8 mouse cellular contexts compared by ENCODE assay signal in genomic region chrX:94234532-94235189, GRCm38 (mm10). TPM values are rescaled to one million over a fixed set of nuclear protein-coding genes. Genes with fewer than 3 reads are reported as not detected.
A peak's percentile ranks its signal among the peaks of the same experiment; 100 is the strongest.
DNase-seq lines count a peak whose midpoint lies in the region; ATAC-seq and TF ChIP-seq lines count a peak whose summit lies in the region.

Gene Klhl15, plus strand, starts transcription at chrX:94234599.

- no peak for TF ChIP-seq CTCF in ES-Bruce4 (IDR thresholded peaks at IDR 0.05; ENCODE audit: low read depth, low read length)
- peak; percentile 5; the same call in 1 of the 2 replicates for TF ChIP-seq CTCF in heart, postnatal 0 days (IDR thresholded peaks at IDR 0.05; ENCODE audit: low read depth)
- peak; percentile 46; the same call in 1 of the 2 replicates for TF ChIP-seq CTCF in liver, embryonic 14.5 days (IDR thresholded peaks at IDR 0.05; ENCODE audit: low read depth)

- H3K4me2 ChIP-seq in forebrain, embryonic 12.5 days, result peak within 1 kb of the TSS; percentile 53
- peak within 1 kb of the TSS; percentile 65 for H3K4me2 ChIP-seq in heart, postnatal 0 days (ENCODE audit: low read depth, low read length)
- peak within 1 kb of the TSS; percentile 78 for H3K4me2 ChIP-seq in liver, embryonic 14.5 days (ENCODE audit: low read depth)
- H3K4me2 ChIP-seq in stomach, embryonic 15.5 days, result peak within 1 kb of the TSS; percentile 53

- 14% methylated on average over 53 of the region's 70 CpGs for WGBS in forebrain, embryonic 12.5 days
- 9% methylated on average over 45 of the region's 70 CpGs for WGBS in heart, postnatal 0 days
- 6% methylated on average over 65 of the region's 70 CpGs for WGBS in liver, embryonic 14.5 days (ENCODE audit: insufficient replicate concordance)
- WGBS in stomach, embryonic 15.5 days, result 3% methylated on average over 59 of the region's 70 CpGs

- H3K9me3 ChIP-seq in ES-Bruce4 (replicated peaks; ENCODE audit: control insufficient read depth, insufficient read depth, low read length, poor library complexity, severe bottlenecking), result no peaks in the 10 kb centered on the region
- H3K9me3 ChIP-seq in forebrain, embryonic 12.5 days, result no peaks in the 10 kb centered on the region
- no peaks in the 10 kb centered on the region for H3K9me3 ChIP-seq in heart, postnatal 0 days (replicated peaks; ENCODE audit: control insufficient read depth, low read length)
- no peaks in the 10 kb centered on the region for H3K9me3 ChIP-seq in liver, embryonic 14.5 days (ENCODE audit: control insufficient read depth, low read length)
- H3K9me3 ChIP-seq in stomach, embryonic 15.5 days, result no peaks in the 10 kb centered on the region

- TF ChIP-seq POLR2A in ES-Bruce4 (IDR thresholded peaks at IDR 0.05; ENCODE audit: insufficient read depth, low read length), result no peak

- H3K36me3 ChIP-seq in ES-Bruce4 (ENCODE audit: control insufficient read depth, insufficient read depth, low read length, poor library complexity, severe bottlenecking), result no peaks in the 10 kb centered on the region
- no peaks in the 10 kb centered on the region for H3K36me3 ChIP-seq in forebrain, embryonic 12.5 days (replicated peaks)
- H3K36me3 ChIP-seq in heart, postnatal 0 days (replicated peaks; ENCODE audit: control insufficient read depth, insufficient read depth, low read length), result no peaks in the 10 kb centered on the region
- H3K36me3 ChIP-seq in liver, embryonic 14.5 days (replicated peaks; ENCODE audit: control insufficient read depth, insufficient read depth, low read depth), result no peaks in the 10 kb centered on the region
- H3K36me3 ChIP-seq in stomach, embryonic 15.5 days, result no peaks in the 10 kb centered on the region

- peak; percentile 94 for ATAC-seq in forebrain, embryonic 12.5 days (ENCODE audit: low FRiP score)
- peak; percentile 94 for ATAC-seq in heart, postnatal 0 days (ENCODE audit: insufficient read depth, low read depth)
- ATAC-seq in liver, embryonic 14.5 days (ENCODE audit: insufficient read depth), result peak; percentile 92
- ATAC-seq in stomach, embryonic 15.5 days (ENCODE audit: insufficient read depth, low FRiP score, low read depth), result peak; percentile 97

- DNase-seq in c-Kit-positive CD71-positive TER-119-positive erythroid progenitor cells, embryonic 14.5 days (ENCODE audit: low spot score), result peak; percentile 75
- DNase-seq in heart, postnatal 0 days (ENCODE audit: low spot score), result peak; percentile 67
- DNase-seq in kidney, postnatal 36 days, result peak; percentile 79 to 88
- peak; percentile 69 to 75 (median 69) for DNase-seq in liver, embryonic 14.5 days (ENCODE audit: low read depth in 3 of 3, low spot score in 3 of 3)
- DNase-seq in neural tube, embryonic 10.5 days (ENCODE audit: extremely low spot score, low spot score), result peak; percentile 82

- TF ChIP-seq EP300 in ES-Bruce4 (IDR thresholded peaks at IDR 0.05; ENCODE audit: insufficient read depth, low read depth, low read length), result no peak
- TF ChIP-seq EP300 in heart, postnatal 0 days (IDR thresholded peaks at IDR 0.05; ENCODE audit: low read depth), result no peak
- no peak for TF ChIP-seq EP300 in liver, embryonic 14.5 days (IDR thresholded peaks at IDR 0.05; ENCODE audit: low read depth)

- H3K27me3 ChIP-seq in ES-Bruce4 (ENCODE audit: control insufficient read depth, insufficient read depth, low read length, poor library complexity, severe bottlenecking), result peaks cover 5% of the 10 kb centered on the region
- H3K27me3 ChIP-seq in forebrain, embryonic 12.5 days, result peaks cover 64% of the 10 kb centered on the region
- H3K27me3 ChIP-seq in heart, postnatal 0 days (ENCODE audit: control insufficient read depth, insufficient read depth, low read length), result peaks cover 33% of the 10 kb centered on the region; the same call in 1 of the 2 replicates
- peaks cover 4% of the 10 kb centered on the region; the same call in 1 of the 2 replicates for H3K27me3 ChIP-seq in liver, embryonic 14.5 days (ENCODE audit: control insufficient read depth, insufficient read depth, low read length)
- H3K27me3 ChIP-seq in stomach, embryonic 15.5 days (replicated peaks), result no peaks in the 10 kb centered on the region; the same call in 1 of the 2 replicates

- peaks cover 1% of the 10 kb centered on the region for H3K4me1 ChIP-seq in ES-Bruce4 (ENCODE audit: control insufficient read depth, insufficient read depth, low read length)
- H3K4me1 ChIP-seq in forebrain, embryonic 12.5 days, result no peaks in the 10 kb centered on the region
- no peaks in the 10 kb centered on the region for H3K4me1 ChIP-seq in heart, postnatal 0 days (ENCODE audit: control insufficient read depth, insufficient read depth)
- peaks cover 0 to 4% of the 10 kb centered on the region in 2 experiments; a peak in 2 of 4 replicates for H3K4me1 ChIP-seq in liver, embryonic 14.5 days (replicated peaks; ENCODE audit: control insufficient read depth in 2 of 2, insufficient read depth in 2 of 2, low read length in 1 of 2)
- H3K4me1 ChIP-seq in stomach, embryonic 15.5 days, result no peaks in the 10 kb centered on the region

- peak within 1 kb of the TSS; percentile 64; the same call in 1 of the 2 replicates for H3K27ac ChIP-seq in ES-Bruce4 (ENCODE audit: insufficient read depth, low read length)
- H3K27ac ChIP-seq in forebrain, embryonic 12.5 days, result peak within 1 kb of the TSS; percentile 90
- H3K27ac ChIP-seq in heart, postnatal 0 days (ENCODE audit: low read depth), result peak within 1 kb of the TSS; percentile 94
- H3K27ac ChIP-seq in liver, embryonic 14.5 days, result peak within 1 kb of the TSS; percentile 70
- H3K27ac ChIP-seq in stomach, embryonic 15.5 days, result peak within 1 kb of the TSS; percentile 84

- peak within 1 kb of the TSS; percentile 89 for H3K4me3 ChIP-seq in ES-Bruce4 (ENCODE audit: low read depth, low read length)
- peak within 1 kb of the TSS; percentile 57 for H3K4me3 ChIP-seq in forebrain, embryonic 12.5 days (replicated peaks)
- H3K4me3 ChIP-seq in heart, postnatal 0 days (ENCODE audit: low read depth, low read length), result peak within 1 kb of the TSS; percentile 80
- H3K4me3 ChIP-seq in liver, embryonic 14.5 days (ENCODE audit: insufficient read depth in 1 of 2, low read depth in 2 of 2, low read length in 2 of 2), result peak within 1 kb of the TSS; percentile 68 to 81
- H3K4me3 ChIP-seq in stomach, embryonic 15.5 days (replicated peaks), result peak within 1 kb of the TSS; percentile 62

- H3K9ac ChIP-seq in ES-Bruce4 (ENCODE audit: low read depth, poor library complexity, severe bottlenecking), result peak within 1 kb of the TSS; percentile 65
- H3K9ac ChIP-seq in forebrain, embryonic 12.5 days, result peak within 1 kb of the TSS; percentile 62
- peak within 1 kb of the TSS; percentile 80 for H3K9ac ChIP-seq in heart, postnatal 0 days (replicated peaks; ENCODE audit: low read depth, low read length)
- peak within 1 kb of the TSS; percentile 83 for H3K9ac ChIP-seq in liver, embryonic 14.5 days (replicated peaks)
- H3K9ac ChIP-seq in stomach, embryonic 15.5 days, result peak within 1 kb of the TSS; percentile 63

RNA-seq across cellular contexts. Expression of gene Klhl15, which starts in this region (rescaled TPM):
- polyA plus RNA-seq in ES-Bruce4 (2011; ENCODE audit: insufficient read depth, insufficient read length, low read depth, missing spikeins), result 11.7 and 12.1 TPM in 2 replicates
- polyA plus RNA-seq in forebrain, embryonic 12.5 days (2016; fragmentation: Nextera tagmentation; extraction: Ambion mirVana), result 10.6 and 11.9 TPM in 2 replicates
- 12.7 and 27.6 TPM in 2 replicates for total RNA-seq in heart, postnatal 0 days (2014; rRNA removed; ENCODE audit: low replicate concordance)
- 4.2 and 5.0 TPM in 2 replicates for polyA plus RNA-seq in heart, postnatal 0 days (2015; fragmentation: Nextera tagmentation; extraction: Ambion mirVana)
- 1.6 and 1.9 TPM in 2 replicates for polyA plus RNA-seq in liver, embryonic 14.5 days (2012; rRNA removed)
- 3.7 and 3.8 TPM in 2 replicates for polyA plus RNA-seq in liver, embryonic 14.5 days (2014; fragmentation: Nextera tagmentation; extraction: Ambion mirVana)
- 8.7 and 9.6 TPM in 2 replicates for polyA plus RNA-seq in stomach, embryonic 15.5 days (2015; fragmentation: Nextera tagmentation; extraction: Ambion mirVana)

Comparison
In these comparisons a context has a peak if more than half of its experiments do, and no peak if none do; other contexts are left out.
1. Peak in every context shown above with its lines: DNase-seq, ATAC-seq, H3K4me3 ChIP-seq and H3K27ac ChIP-seq.